Mouse (Mus musculus) bone marrow, adult 2 months (tissue): Measurements from ENCODE around the gene Nasp.
A peak's percentile ranks its signal among the peaks of the same experiment; 100 is the strongest.

Experiments
- CTCF ChIP-seq: fragments of 200-500 bp; IDR thresholded peaks from 2 replicates; pipeline ENCODE4 v1.5.1; 2011; ENCODE audit warnings: low read length, control low read depth; ENCODE audit not compliant: control insufficient read depth, insufficient read depth
- POLR2A ChIP-seq: fragments of 200-500 bp; IDR thresholded peaks from 2 replicates; pipeline ENCODE4 v1.6.1; 2011; ENCODE audit warnings: low read depth, mild to moderate bottlenecking, control low read depth, low read length, borderline replicate concordance; ENCODE audit not compliant: control insufficient read depth

GRCm38 (mm10) chr4:116557306-116558121 is 70.2 kb downstream of the Nasp start, which contains the start of gene Gpbp1l1:
- peak; percentile 54 for TF ChIP-seq POLR2A
- TF ChIP-seq CTCF = 0 out of 2 replicates have a peak, but pooled peaks have one; percentile 10
